18 mouse cellular contexts compared by ENCODE assay signal in genomic region chr6:59019847-59020246, GRCm38 (mm10). TPM values are rescaled to one million over a fixed set of nuclear protein-coding genes. Genes with fewer than 3 reads are reported as not detected.
DNase-seq lines count a peak whose midpoint lies in the region; ATAC-seq and TF ChIP-seq lines count a peak whose summit lies in the region.
"Had no signal": no experiment of that assay in that cellular context is flagged by ENCODE, and none has a peak within 500 bp of the region (broad histone marks: within the 10 kb centered on the region; RNA-seq: fewer than 3 reads in every experiment).

No protein-coding gene starts in this region.

- TF ChIP-seq CTCF in lung, postnatal 0 days (IDR thresholded peaks at IDR 0.05), result no peak
- no peak for TF ChIP-seq CTCF in midbrain, postnatal 0 days (IDR thresholded peaks at IDR 0.05)

- in situ Hi-C loops in ES-E14 (cut with MboI; ENCODE audit: low sequenced_read_pairs in 2 of 2, unreplicated experiment in 2 of 2), result no loop called here

- no peak overlapping the region for H3K9ac ChIP-seq in lung, postnatal 0 days (replicated peaks; ENCODE audit: low read depth)
- no peak overlapping the region for H3K9ac ChIP-seq in ES-E14 (ENCODE audit: insufficient read depth, low read depth, low read length, poor library complexity, severe bottlenecking)
- no peak overlapping the region for H3K9ac ChIP-seq in midbrain, postnatal 0 days (replicated peaks; ENCODE audit: low read length, poor library complexity, severe bottlenecking)
- H3K9ac ChIP-seq: embryonic facial prominence, embryonic 13.5 days; embryonic facial prominence, embryonic 15.5 days; forebrain, embryonic 12.5 days had no signal

- no peaks in the 10 kb centered on the region for H3K27me3 ChIP-seq in lung, postnatal 0 days (replicated peaks; ENCODE audit: insufficient read depth, low read length)
- H3K27me3 ChIP-seq in midbrain, postnatal 0 days (ENCODE audit: insufficient read depth, low read length), result no peaks in the 10 kb centered on the region
- H3K27me3 ChIP-seq: embryonic facial prominence, embryonic 13.5 days; embryonic facial prominence, embryonic 15.5 days; forebrain, embryonic 12.5 days had no signal

- no peak overlapping the region for H3K4me2 ChIP-seq in lung, postnatal 0 days (replicated peaks; ENCODE audit: low read depth, low read length)
- H3K4me2 ChIP-seq in midbrain, postnatal 0 days (ENCODE audit: low read depth, low read length, poor library complexity, severe bottlenecking), result no peak overlapping the region
- H3K4me2 ChIP-seq: embryonic facial prominence, embryonic 13.5 days; embryonic facial prominence, embryonic 15.5 days; forebrain, embryonic 12.5 days had no signal

- 48% methylated on average over 1 of the region's 1 CpGs for WGBS in lung, postnatal 0 days
- 65% methylated on average over 1 of the region's 1 CpGs for WGBS in midbrain, postnatal 0 days

- no peak for ATAC-seq in lung, postnatal 0 days
- no peak for ATAC-seq in midbrain, postnatal 0 days (ENCODE audit: low FRiP score)
- ATAC-seq: forebrain, embryonic 14.5 days; forebrain, embryonic 16.5 days had no signal

- no peak for TF ChIP-seq EP300 in lung, postnatal 0 days (IDR thresholded peaks at IDR 0.05)

- no peaks in the 10 kb centered on the region for H3K9me3 ChIP-seq in lung, postnatal 0 days (ENCODE audit: low read length)
- H3K9me3 ChIP-seq in ES-E14 (ENCODE audit: control insufficient read depth, insufficient read depth, low read depth, low read length), result no peaks in the 10 kb centered on the region
- H3K9me3 ChIP-seq in midbrain, postnatal 0 days (ENCODE audit: low read length), result no peaks in the 10 kb centered on the region
- H3K9me3 ChIP-seq: embryonic facial prominence, embryonic 13.5 days; embryonic facial prominence, embryonic 15.5 days; forebrain, embryonic 10.5 days; forebrain, embryonic 12.5 days had no signal

- no peaks in the 10 kb centered on the region for H3K4me1 ChIP-seq in lung, postnatal 0 days (ENCODE audit: insufficient read depth, low read depth, low read length)
- no peaks in the 10 kb centered on the region for H3K4me1 ChIP-seq in ES-E14 (ENCODE audit: control insufficient read depth in 2 of 2, insufficient read depth in 2 of 2, low read length in 2 of 2, poor library complexity in 1 of 2)
- no peaks in the 10 kb centered on the region for H3K4me1 ChIP-seq in midbrain, postnatal 0 days (ENCODE audit: insufficient read depth, low read length)
- H3K4me1 ChIP-seq: embryonic facial prominence, embryonic 15.5 days had no signal

- 0 out of 2 replicates have a peak overlapping the region, but pooled peaks have one; percentile 3 for H3K27ac ChIP-seq in lung, postnatal 0 days (ENCODE audit: low read length)
- no peak overlapping the region for H3K27ac ChIP-seq in ES-E14 (ENCODE audit: insufficient read depth, low read depth, low read length, poor library complexity, severe bottlenecking)
- no peak overlapping the region for H3K27ac ChIP-seq in midbrain, postnatal 0 days (ENCODE audit: low read depth, low read length)
- H3K27ac ChIP-seq: embryonic facial prominence, embryonic 13.5 days; embryonic facial prominence, embryonic 15.5 days; forebrain, embryonic 10.5 days; forebrain, embryonic 12.5 days had no signal

- no peak overlapping the region for H3K4me3 ChIP-seq in lung, postnatal 0 days (ENCODE audit: low read depth, low read length)
- no peak overlapping the region for H3K4me3 ChIP-seq in ES-E14 (ENCODE audit: insufficient read depth in 1 of 2, low read depth in 1 of 2, low read length in 2 of 2, poor library complexity in 1 of 2, severe bottlenecking in 1 of 2)
- no peak overlapping the region for H3K4me3 ChIP-seq in midbrain, postnatal 0 days (ENCODE audit: low read depth, low read length)
- H3K4me3 ChIP-seq: embryonic facial prominence, embryonic 13.5 days; embryonic facial prominence, embryonic 15.5 days; erythroblast, embryonic 14.5 days; forebrain, embryonic 10.5 days; forebrain, embryonic 12.5 days had no signal

- DNase-seq in lung, postnatal 0 days (ENCODE audit: low spot score), result peak; percentile 52
- DNase-seq in lung, postnatal 14 days, result no peak
- no peak for DNase-seq in ES-E14 (ENCODE audit: low read depth, low spot score)
- DNase-seq in midbrain, postnatal 0 days (ENCODE audit: low spot score), result no peak
- DNase-seq in thymus, adult 18-20 months, result no peak
- DNase-seq: cerebellum, adult 18-20 months; cerebellum, adult 8-10 months; cerebellum, adult 9-11 months; cerebellum, postnatal 14 days; cerebellum, postnatal 36 days had no signal

- no peaks in the 10 kb centered on the region for H3K36me3 ChIP-seq in lung, postnatal 0 days (ENCODE audit: insufficient read depth, low read length)
- no peaks in the 10 kb centered on the region for H3K36me3 ChIP-seq in ES-E14 (ENCODE audit: control insufficient read depth, insufficient read depth, low read length, poor library complexity, severe bottlenecking)
- H3K36me3 ChIP-seq in midbrain, postnatal 0 days (ENCODE audit: insufficient read depth, low read length), result no peaks in the 10 kb centered on the region
- H3K36me3 ChIP-seq: embryonic facial prominence, embryonic 13.5 days; embryonic facial prominence, embryonic 15.5 days; forebrain, embryonic 10.5 days; forebrain, embryonic 12.5 days had no signal

TF ChIP-seq in ES-E14, 5 proteins besides CTCF, POLR2A, EP300 and RAD21:
- no peak for TF ChIP-seq MAFK (IDR thresholded peaks at IDR 0.05; ENCODE audit: insufficient read depth, low read depth, low read length)
- TF ChIP-seq CHD2 (IDR thresholded peaks at IDR 0.05; ENCODE audit: low read depth, low read length), result no peak
- 0 out of 2 replicates have a peak, but pooled peaks have one; percentile 40 for TF ChIP-seq ZNF384 (IDR thresholded peaks at IDR 0.05; ENCODE audit: low read depth, low read length)

RNA-seq across cellular contexts. Expression of gene Fam13a, which starts 4.5 kb away (rescaled TPM):
- 21.4 and 23.5 TPM in 2 replicates for polyA plus RNA-seq in lung, postnatal 0 days (2015; fragmentation: Nextera tagmentation; extraction: Ambion mirVana)
- 0.27 and 0.53 TPM in 2 replicates for total RNA-seq in ES-E14 (2012; rRNA removed)
- 3.6 and 4.3 TPM in 2 replicates for total RNA-seq in midbrain, postnatal 0 days (2014; rRNA removed)
- 8.8 and 13.7 TPM in 2 replicates for polyA plus RNA-seq in midbrain, postnatal 0 days (2015; fragmentation: Nextera tagmentation; extraction: Ambion mirVana)
- total RNA-seq: MEL had no signal
- polyA plus RNA-seq: erythroblast, embryonic 14.5 days had no signal
